Mouse (Mus musculus) CH12.LX (cell line): ENCODE measurements around the gene Olfr209. TPM values are rescaled to one million over a fixed set of nuclear protein-coding genes. Genes with fewer than 3 reads are reported as not detected.

Source experiments
- polyA plus RNA-seq: library from polyadenylated mRNA; unstranded; fragments of >175 nt; gene quantifications from 2 replicates; pipeline ENCODE4 v1.2.1, GENCODE M21; 2012; ENCODE audit warnings: low read depth; ENCODE audit not compliant: insufficient read length
- total RNA-seq, 2 experiments: library from RNA; depleted of rRNA; stranded (reverse); fragments of 300-350 nt in 1 of 2; fragments of >200 nt in 1 of 2; gene quantifications; 2 replicates each; pipeline ENCODE4 v1.2.3; 2012 to 2014

Gene Olfr209
- total and polyA plus RNA-seq, 3 experiments = not detected

Other genes with a start within 250 kb of the Olfr209 start
- gene Olfr194, start 242.9 kb downstream of the Olfr209 start, total RNA-seq (2012; rRNA removed) = not detected in 2 replicates
- gene Olfr194, start 242.9 kb downstream of the Olfr209 start, total RNA-seq (2014; rRNA removed) = not detected in 2 replicates
- gene Olfr194, start 242.9 kb downstream of the Olfr209 start, polyA plus RNA-seq = not detected in 2 replicates
- gene Olfr195, start 216.9 kb downstream of the Olfr209 start, total RNA-seq (2012; rRNA removed) = not detected in 2 replicates
- not detected in 2 replicates for gene Olfr195, start 216.9 kb downstream of the Olfr209 start, total RNA-seq (2014; rRNA removed)
- not detected in 2 replicates for gene Olfr195, start 216.9 kb downstream of the Olfr209 start, polyA plus RNA-seq
- not detected in 2 replicates for gene Olfr196, start 193.5 kb downstream of the Olfr209 start, total RNA-seq (2012; rRNA removed)
- not detected in 2 replicates for gene Olfr196, start 193.5 kb downstream of the Olfr209 start, total RNA-seq (2014; rRNA removed)
- gene Olfr196, start 193.5 kb downstream of the Olfr209 start, polyA plus RNA-seq = not detected in 2 replicates
- gene Olfr198, start 160.5 kb downstream of the Olfr209 start, total RNA-seq (2012; rRNA removed) = not detected in 2 replicates
- not detected in 2 replicates for gene Olfr198, start 160.5 kb downstream of the Olfr209 start, total RNA-seq (2014; rRNA removed)
- not detected in 2 replicates for gene Olfr198, start 160.5 kb downstream of the Olfr209 start, polyA plus RNA-seq
- not detected in 2 replicates for gene Olfr199, start 144.2 kb downstream of the Olfr209 start, total RNA-seq (2012; rRNA removed)
- gene Olfr199, start 144.2 kb downstream of the Olfr209 start, total RNA-seq (2014; rRNA removed) = not detected in 2 replicates
- not detected in 2 replicates for gene Olfr199, start 144.2 kb downstream of the Olfr209 start, polyA plus RNA-seq
- gene Olfr201, start 91.4 kb downstream of the Olfr209 start, total RNA-seq (2012; rRNA removed) = not detected in 2 replicates
- not detected in 2 replicates for gene Olfr201, start 91.4 kb downstream of the Olfr209 start, total RNA-seq (2014; rRNA removed)
- not detected in 2 replicates for gene Olfr201, start 91.4 kb downstream of the Olfr209 start, polyA plus RNA-seq
- gene Olfr202, start 77.2 kb downstream of the Olfr209 start, total RNA-seq (2012; rRNA removed) = not detected in 2 replicates
- not detected in 2 replicates for gene Olfr202, start 77.2 kb downstream of the Olfr209 start, total RNA-seq (2014; rRNA removed)
- gene Olfr202, start 77.2 kb downstream of the Olfr209 start, polyA plus RNA-seq = not detected in 2 replicates
- gene Olfr203, start 65.1 kb downstream of the Olfr209 start, total RNA-seq (2012; rRNA removed) = not detected in 2 replicates
- gene Olfr203, start 65.1 kb downstream of the Olfr209 start, total RNA-seq (2014; rRNA removed) = not detected in 2 replicates
- gene Olfr203, start 65.1 kb downstream of the Olfr209 start, polyA plus RNA-seq = not detected in 2 replicates
- gene Olfr204, start 45.7 kb downstream of the Olfr209 start, total RNA-seq (2012; rRNA removed) = not detected in 2 replicates
- not detected in 2 replicates for gene Olfr204, start 45.7 kb downstream of the Olfr209 start, total RNA-seq (2014; rRNA removed)
- gene Olfr204, start 45.7 kb downstream of the Olfr209 start, polyA plus RNA-seq = not detected in 2 replicates
- not detected in 2 replicates for gene Olfr205, start 32.9 kb downstream of the Olfr209 start, total RNA-seq (2012; rRNA removed)
- gene Olfr205, start 32.9 kb downstream of the Olfr209 start, total RNA-seq (2014; rRNA removed) = not detected in 2 replicates
- not detected in 2 replicates for gene Olfr205, start 32.9 kb downstream of the Olfr209 start, polyA plus RNA-seq
- not detected in 2 replicates for gene Olfr206, start 14.7 kb downstream of the Olfr209 start, total RNA-seq (2012; rRNA removed)
- not detected in 2 replicates for gene Olfr206, start 14.7 kb downstream of the Olfr209 start, total RNA-seq (2014; rRNA removed)
- gene Olfr206, start 14.7 kb downstream of the Olfr209 start, polyA plus RNA-seq = not detected in 2 replicates
- not detected in 2 replicates for gene Gabrr3, start 43.3 kb upstream of the Olfr209 start, total RNA-seq (2012; rRNA removed)
- gene Gabrr3, start 43.3 kb upstream of the Olfr209 start, total RNA-seq (2014; rRNA removed) = not detected in 2 replicates
- not detected in 2 replicates for gene Gabrr3, start 43.3 kb upstream of the Olfr209 start, polyA plus RNA-seq
- 53.6 and 59.0 TPM in 2 replicates for gene Riox2, start 107.8 kb upstream of the Olfr209 start, total RNA-seq (2012; rRNA removed)
- 43.2 and 47.3 TPM in 2 replicates for gene Riox2, start 107.8 kb upstream of the Olfr209 start, total RNA-seq (2014; rRNA removed)
- 90.7 and 102 TPM in 2 replicates for gene Riox2, start 107.8 kb upstream of the Olfr209 start, polyA plus RNA-seq
- 2.8 and 3.0 TPM in 2 replicates for gene Crybg3, start 237.0 kb upstream of the Olfr209 start, total RNA-seq (2012; rRNA removed)
- 2.7 and 3.3 TPM in 2 replicates for gene Crybg3, start 237.0 kb upstream of the Olfr209 start, total RNA-seq (2014; rRNA removed)
- 4.5 and 5.0 TPM in 2 replicates for gene Crybg3, start 237.0 kb upstream of the Olfr209 start, polyA plus RNA-seq